Mouse (Mus musculus): Measurements from ENCODE around the gene S100g. TPM values are rescaled to one million over a fixed set of nuclear protein-coding genes. Genes with fewer than 3 reads are reported as not detected.

The S100g gene
- total RNA-seq (2021) = not detected
- long read RNA-seq, experiment 1 = 0 reads
- long read RNA-seq, experiment 2 = 0 reads

- H3K4me3 ChIP-seq = no peak within 1 kb of the TSS
- no peak for TF ChIP-seq CTCF (conservative IDR thresholded peaks at IDR 0.05)
- no peak for DNase-seq (ENCODE audit: low spot score in 2 of 2)
- no peak within 1 kb of the TSS for H3K27ac ChIP-seq
Measured at GRCm38 (mm10) chrX:162964383-162964782, at the start of gene S100g. Gene S100g, minus strand, starts transcription at chrX:162964599.

- Histone ChIP-seq H3K4me3 (no peak overlapping the region), H3K27ac (no peak overlapping the region)
- DNase-seq (ENCODE audit: low spot score in 2 of 2) = no peak
- TF ChIP-seq CTCF (conservative IDR thresholded peaks at IDR 0.05) = no peak
Measured at GRCm38 (mm10) chrX:162992121-162992520, 27.7 kb upstream of the S100g start.

GRCm38 (mm10) chrX:162991396-162991795, 27.0 kb upstream of the S100g start:
- TF ChIP-seq CTCF (conservative IDR thresholded peaks at IDR 0.05) = no peak
- Histone ChIP-seq H3K27ac (no peak overlapping the region), H3K4me3 (no peak overlapping the region)
- DNase-seq (ENCODE audit: low spot score in 2 of 2) = no peak

- Histone ChIP-seq H3K4me3 (no peak overlapping the region), H3K27ac (no peak overlapping the region)
- DNase-seq (ENCODE audit: low spot score in 2 of 2) = no peak
- no peak for TF ChIP-seq CTCF (conservative IDR thresholded peaks at IDR 0.05)
Measured at GRCm38 (mm10) chrX:162986876-162987495, 22.6 kb upstream of the S100g start.

GRCm38 (mm10) chrX:162976194-162976593, 11.8 kb upstream of the S100g start:
- Histone ChIP-seq H3K4me3 (no peak overlapping the region), H3K27ac (no peak overlapping the region)
- DNase-seq (ENCODE audit: low spot score in 2 of 2) = no peak
- TF ChIP-seq CTCF (conservative IDR thresholded peaks at IDR 0.05) = no peak

GRCm38 (mm10) chrX:162967456-162967855, 3.1 kb upstream of the S100g start:
- TF ChIP-seq CTCF (conservative IDR thresholded peaks at IDR 0.05) = no peak
- no peak overlapping the region for H3K4me3 ChIP-seq
- no peak for DNase-seq (ENCODE audit: low spot score in 2 of 2)
- H3K27ac ChIP-seq = no peak overlapping the region

GRCm38 (mm10) chrX:162963840-162964239, 559 bp downstream of the S100g start:
- TF ChIP-seq CTCF (conservative IDR thresholded peaks at IDR 0.05) = no peak
- DNase-seq (ENCODE audit: low spot score in 2 of 2) = no peak
- H3K27ac ChIP-seq = no peak overlapping the region
- no peak overlapping the region for H3K4me3 ChIP-seq

GRCm38 (mm10) chrX:162957921-162958320, 6.5 kb downstream of the S100g start:
- H3K27ac ChIP-seq = no peak overlapping the region
- no peak overlapping the region for H3K4me3 ChIP-seq
- TF ChIP-seq CTCF (conservative IDR thresholded peaks at IDR 0.05) = no peak
- no peak for DNase-seq (ENCODE audit: low spot score in 2 of 2)

GRCm38 (mm10) chrX:162949811-162950439, 14.5 kb downstream of the S100g start:
- Histone ChIP-seq H3K27ac (no peak overlapping the region), H3K4me3 (no peak overlapping the region)
- DNase-seq (ENCODE audit: low spot score in 2 of 2) = peak; percentile 37 to 55
- TF ChIP-seq CTCF (conservative IDR thresholded peaks at IDR 0.05) = peak; percentile 79

- DNase-seq (ENCODE audit: low spot score in 2 of 2) = no peak
Measured at GRCm38 (mm10) chrX:162942027-162942426, 22.4 kb downstream of the S100g start.

GRCm38 (mm10) chrX:162931467-162931866, 32.9 kb downstream of the S100g start:
- no peak overlapping the region for H3K4me3 ChIP-seq
- no peak for DNase-seq (ENCODE audit: low spot score in 2 of 2)
- no peak overlapping the region for H3K27ac ChIP-seq
- TF ChIP-seq CTCF (conservative IDR thresholded peaks at IDR 0.05) = no peak

More at GRCm38 (mm10) chrX:162942027-162942426, 22.4 kb downstream of the S100g start:
- H3K4me3 ChIP-seq = no peak overlapping the region
- no peak overlapping the region for H3K27ac ChIP-seq
- no peak; the same call in 1 of the 2 replicates for TF ChIP-seq CTCF (conservative IDR thresholded peaks at IDR 0.05)

- DNase-seq (ENCODE audit: low spot score in 2 of 2) = no peak
- TF ChIP-seq CTCF (conservative IDR thresholded peaks at IDR 0.05) = no peak
- H3K27ac ChIP-seq = no peak overlapping the region
- no peak overlapping the region for H3K4me3 ChIP-seq
Measured at GRCm38 (mm10) chrX:162921487-162922125, 42.8 kb downstream of the S100g start.

- peak; percentile 11 to 53 for DNase-seq (ENCODE audit: low spot score in 2 of 2)
- H3K4me3 ChIP-seq = no peak overlapping the region
- H3K27ac ChIP-seq = no peak overlapping the region
- TF ChIP-seq CTCF (conservative IDR thresholded peaks at IDR 0.05) = peak; percentile 83
Measured at GRCm38 (mm10) chrX:162915697-162916096, 48.7 kb downstream of the S100g start.

Measured in layer of hippocampus, adult 2 months (tissue).